Mouse (Mus musculus): ENCODE data around the gene Armc10.

DNA sequence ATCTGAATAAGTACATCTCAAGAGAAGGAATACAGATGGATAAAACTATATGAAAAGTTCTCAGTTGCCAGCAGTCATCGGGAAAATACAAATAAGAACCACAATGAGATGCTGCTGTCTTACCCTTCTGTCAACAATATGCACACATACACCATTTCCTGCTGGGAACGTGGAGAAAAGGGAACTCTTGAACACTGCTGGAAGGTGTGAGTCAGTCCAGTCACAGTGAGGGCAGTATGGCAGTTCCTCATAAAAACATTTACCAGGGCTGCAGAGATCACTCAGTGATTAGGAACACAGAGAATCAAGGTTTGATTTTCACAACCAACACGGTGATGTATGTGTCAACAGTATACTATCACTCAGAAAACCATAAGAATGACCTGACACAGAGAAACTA, 34.6 kb upstream of the Armc10 start:
- TF ChIP-seq CTCF (IDR thresholded peaks at IDR 0.05; ENCODE audit: borderline replicate concordance, insufficient read depth, low read depth, low read length): no peak
- no peak for TF ChIP-seq POLR2A (IDR thresholded peaks at IDR 0.05; ENCODE audit: borderline replicate concordance, insufficient read depth, low read length)

Measured in cerebellum, adult 2 months (tissue).